Mouse (Mus musculus): ENCODE data around the gene Scamp2. TPM values are rescaled to one million over a fixed set of nuclear protein-coding genes. Genes with fewer than 3 reads are reported as not detected.

Scamp2 gene
- polyA plus RNA-seq, 1 experiment from 2014 or later, result 53.4 TPM

Other genes with a start within 250 kb of the Scamp2 start
- 20.2 and 21.0 TPM in 2 replicates for gene Ppcdc, start 120.8 kb upstream of the Scamp2 start, polyA plus RNA-seq (2015; fragmentation: Nextera tagmentation; extraction: Ambion mirVana)
- 7.9 TPM in 2 replicates for gene Scamp5, start 92.9 kb upstream of the Scamp2 start, polyA plus RNA-seq (2015; fragmentation: Nextera tagmentation; extraction: Ambion mirVana)
- gene Rpp25, start 56.9 kb upstream of the Scamp2 start, polyA plus RNA-seq (2015; fragmentation: Nextera tagmentation; extraction: Ambion mirVana), result 11.5 and 15.9 TPM in 2 replicates
- gene Cox5a, start 39.7 kb upstream of the Scamp2 start, polyA plus RNA-seq (2015; fragmentation: Nextera tagmentation; extraction: Ambion mirVana), result 1,790 and 1,803 TPM in 2 replicates
- gene Fam219b, start 23.4 kb upstream of the Scamp2 start, polyA plus RNA-seq (2015; fragmentation: Nextera tagmentation; extraction: Ambion mirVana), result 12.7 and 13.4 TPM in 2 replicates
- 89.8 and 95.6 TPM in 2 replicates for gene Mpi, start 8.2 kb upstream of the Scamp2 start, polyA plus RNA-seq (2015; fragmentation: Nextera tagmentation; extraction: Ambion mirVana)
- gene Ulk3, start 28.5 kb downstream of the Scamp2 start, polyA plus RNA-seq (2015; fragmentation: Nextera tagmentation; extraction: Ambion mirVana), result 17.9 and 20.1 TPM in 2 replicates
- gene Cplx3, start 45.3 kb downstream of the Scamp2 start, polyA plus RNA-seq (2015; fragmentation: Nextera tagmentation; extraction: Ambion mirVana), result not detected in 2 replicates
- gene Lman1l, start 59.8 kb downstream of the Scamp2 start, polyA plus RNA-seq (2015; fragmentation: Nextera tagmentation; extraction: Ambion mirVana), result 0.11 TPM in 1 of 2 replicates, not detected in the other
- 20.4 and 29.9 TPM in 2 replicates for gene Csk, start 92.7 kb downstream of the Scamp2 start, polyA plus RNA-seq (2015; fragmentation: Nextera tagmentation; extraction: Ambion mirVana)
- gene Cyp1a2, start 122.8 kb downstream of the Scamp2 start, polyA plus RNA-seq (2015; fragmentation: Nextera tagmentation; extraction: Ambion mirVana), result 0.07 TPM in 1 of 2 replicates, not detected in the other
- not detected in 2 replicates for gene Cyp1a1, start 127.0 kb downstream of the Scamp2 start, polyA plus RNA-seq (2015; fragmentation: Nextera tagmentation; extraction: Ambion mirVana)
- 18.2 and 19.5 TPM in 2 replicates for gene Edc3, start 147.6 kb downstream of the Scamp2 start, polyA plus RNA-seq (2015; fragmentation: Nextera tagmentation; extraction: Ambion mirVana)
- 57.9 and 67.5 TPM in 2 replicates for gene Clk3, start 204.9 kb downstream of the Scamp2 start, polyA plus RNA-seq (2015; fragmentation: Nextera tagmentation; extraction: Ambion mirVana)

Data from heart, embryonic 16.5 days (tissue).